Mouse (Mus musculus): ENCODE results near the gene Bbs9.

The Bbs9 gene

DNA sequence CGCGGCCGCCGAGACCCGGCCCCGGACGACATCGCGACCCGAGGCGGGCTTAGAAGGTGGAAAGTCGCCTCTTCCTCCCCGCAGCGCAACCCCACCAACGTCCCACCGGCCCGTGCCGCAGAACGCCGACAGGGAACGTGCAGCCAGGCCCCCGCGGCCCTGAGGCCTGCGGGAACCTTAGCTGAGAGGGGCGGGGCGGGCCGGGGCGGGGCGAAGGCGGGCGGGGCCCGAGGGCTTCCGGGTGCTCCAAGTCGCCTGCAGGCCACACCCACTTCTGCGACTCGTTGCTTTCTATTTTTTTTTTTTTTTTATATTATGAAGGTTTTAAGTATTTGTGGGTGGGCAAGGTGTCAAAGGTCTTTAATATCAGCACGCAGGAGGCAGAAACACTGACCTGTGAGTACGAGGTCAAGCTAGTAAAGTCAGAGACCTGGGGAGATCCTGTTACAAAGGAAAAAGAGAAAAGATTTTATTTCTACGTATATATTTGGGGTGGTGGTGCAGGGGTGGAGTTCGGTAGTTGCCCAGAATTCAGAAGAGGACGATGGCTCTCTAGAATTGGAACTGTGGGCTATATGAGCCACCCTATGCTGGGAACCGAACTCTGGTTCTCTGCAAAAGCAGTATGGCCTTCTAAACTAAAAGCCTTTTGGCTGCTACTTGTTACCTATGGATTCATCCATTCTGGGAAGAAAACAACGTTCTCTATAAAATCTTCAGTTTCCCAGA lies 7.2 kb upstream of the Bbs9 start:
- in situ Hi-C loops (cut with MboI, MseI): no loop called here

DNA sequence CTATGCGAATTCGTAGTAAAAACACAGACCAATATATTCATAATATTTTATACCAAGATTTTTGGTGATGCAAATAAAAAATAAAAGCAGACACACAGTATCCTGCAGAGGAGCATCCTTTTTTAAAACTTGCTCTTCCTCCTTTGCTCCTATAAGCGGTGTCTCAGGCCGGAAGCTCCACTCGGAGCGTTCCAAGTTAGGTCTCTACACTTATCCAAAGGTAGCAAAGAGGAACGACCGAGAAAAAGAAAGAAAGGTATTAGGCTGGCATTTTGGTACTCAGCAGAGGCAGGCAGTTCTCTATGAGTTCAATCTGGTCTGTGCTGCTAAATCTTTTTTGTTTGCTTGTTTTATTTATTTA lies 6.6 kb upstream of the Bbs9 start:
- in situ Hi-C loops (cut with MboI, MseI): no loop called here

DNA sequence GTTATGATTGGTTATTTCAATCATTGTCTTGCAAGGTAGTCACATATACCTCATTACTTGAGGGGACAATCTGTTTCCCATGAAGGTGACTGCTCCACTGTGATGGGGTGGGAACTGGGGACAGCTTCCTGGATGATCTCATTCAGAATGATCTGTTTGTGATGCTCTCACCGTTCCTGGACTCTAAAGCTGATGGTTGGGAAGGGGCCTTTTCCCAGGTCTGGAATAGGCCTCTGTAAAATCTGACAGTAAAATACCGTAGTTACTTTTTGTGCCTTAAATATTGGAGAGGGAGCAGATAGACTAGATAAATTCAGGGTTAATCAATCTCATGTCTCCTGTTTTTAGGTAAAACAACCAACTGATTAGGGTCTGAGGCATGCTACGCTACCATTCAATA lies 5.9 kb upstream of the Bbs9 start, which contains the start of gene Rp9:
TSS of gene Rp9 (minus strand) at position 101 of the 400 bp plus-strand sequence.
- in situ Hi-C loops (cut with MboI, MseI): no loop called here

DNA sequence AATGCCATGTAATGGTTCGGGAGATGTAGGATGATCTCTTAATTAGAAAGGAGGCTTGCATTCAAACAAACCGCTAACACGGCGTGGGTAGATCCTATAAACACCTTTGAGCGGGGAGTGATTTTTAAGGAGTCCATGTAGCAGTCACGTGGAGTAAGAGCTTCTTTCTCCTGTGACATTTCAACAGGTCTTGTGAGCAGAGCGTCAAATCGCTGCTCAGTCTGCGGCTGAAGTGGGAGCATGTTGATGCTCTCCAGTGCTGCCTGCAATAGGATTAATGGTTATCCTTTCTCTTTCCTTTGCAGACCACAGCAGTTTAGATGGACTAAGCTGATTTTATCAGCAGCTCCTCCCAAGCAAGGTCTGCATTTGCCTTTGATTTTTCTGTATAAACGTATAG lies 750 bp downstream of the Bbs9 start:
- in situ Hi-C loops (cut with MboI, MseI): no loop called here

DNA sequence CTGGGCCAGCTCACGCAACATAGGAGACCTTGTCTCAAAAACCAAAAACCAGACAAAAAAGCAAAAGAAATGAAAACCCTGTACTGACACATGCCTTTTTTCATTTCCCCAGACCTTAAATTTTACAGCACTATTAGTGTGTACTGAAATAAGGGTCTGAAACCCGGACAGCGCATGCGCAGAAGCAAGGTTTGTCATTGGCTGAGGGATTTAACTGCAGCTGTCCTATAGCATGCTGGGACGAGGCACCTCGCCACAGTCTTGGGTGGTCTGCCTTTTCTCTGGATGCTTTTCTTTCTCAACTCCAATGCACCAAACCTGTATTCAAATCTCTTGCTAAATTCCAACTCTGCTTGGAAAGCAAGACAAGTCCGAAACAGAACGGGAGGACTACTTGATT lies 3.4 kb downstream of the Bbs9 start:
- in situ Hi-C loops (cut with MboI, MseI): no loop called here

DNA sequence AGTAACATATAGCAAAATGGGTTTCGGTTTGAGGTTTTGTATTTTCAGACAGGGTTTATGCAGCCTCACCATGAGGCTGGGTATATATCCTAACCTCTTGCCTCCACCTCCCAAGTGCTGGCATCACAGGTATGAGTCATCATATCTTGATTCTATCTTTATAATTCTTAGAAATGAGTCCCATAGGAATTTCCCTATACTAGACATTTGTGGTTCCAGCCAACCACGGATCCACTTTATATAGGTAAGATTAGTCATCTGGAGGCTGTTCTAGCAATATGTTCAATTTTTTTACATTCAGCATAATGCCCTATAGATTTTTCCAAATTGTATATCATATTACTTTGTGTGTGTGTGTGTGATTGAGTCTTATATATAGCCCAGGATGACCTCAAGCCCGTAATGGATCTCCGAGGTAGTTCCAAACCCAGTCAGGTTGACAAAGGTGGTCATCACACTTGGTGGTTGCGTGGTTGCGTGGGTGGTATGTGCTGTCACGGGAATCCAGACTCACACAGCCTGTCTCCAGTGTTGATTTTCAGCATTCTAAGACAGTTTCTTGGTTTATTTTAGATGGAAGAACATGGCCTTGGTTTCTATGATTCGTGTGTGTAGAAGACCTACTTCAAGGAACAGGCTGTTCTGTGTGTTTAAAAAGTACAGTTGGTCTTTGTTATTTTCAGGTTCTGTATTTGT lies 8.5 kb downstream of the Bbs9 start:
- in situ Hi-C loops (cut with MboI, MseI): no loop called here

DNA sequence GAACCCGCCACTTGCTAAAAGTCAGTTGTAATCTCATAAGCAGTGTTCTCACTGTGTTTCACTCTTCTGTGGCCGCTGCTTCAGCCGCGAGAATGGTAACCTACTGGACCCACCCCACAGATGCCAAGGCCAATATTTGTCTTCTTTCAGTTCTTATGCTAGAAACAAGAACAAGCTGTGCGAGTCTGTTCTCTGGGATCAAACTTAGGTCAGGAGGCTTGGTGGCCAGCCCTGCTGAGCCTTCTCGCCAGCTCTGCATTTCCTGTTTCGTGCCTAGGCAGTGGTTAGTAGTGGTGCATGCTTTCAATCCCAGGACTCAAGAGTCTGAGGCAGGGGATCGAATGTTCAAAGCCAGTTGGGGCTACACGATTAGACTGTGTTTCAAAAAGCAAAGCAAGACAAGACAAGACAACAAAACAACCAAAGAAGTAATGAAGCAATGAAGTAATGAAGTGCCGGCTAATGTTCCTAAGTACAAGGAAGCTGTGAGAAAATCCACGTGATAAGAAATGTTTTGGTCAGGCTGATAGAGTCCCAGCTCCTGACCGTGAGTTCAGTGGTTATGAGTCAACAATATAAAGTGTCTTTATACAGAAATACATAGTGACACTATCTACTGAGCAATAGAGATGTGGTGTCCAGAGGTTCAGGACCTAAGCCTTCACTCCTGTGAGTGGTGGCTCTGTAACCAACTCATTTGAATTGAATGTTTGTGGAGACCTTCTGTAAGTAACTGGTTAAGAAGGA lies 9.2 kb downstream of the Bbs9 start:
- in situ Hi-C loops (cut with MboI, MseI): no loop called here

DNA sequence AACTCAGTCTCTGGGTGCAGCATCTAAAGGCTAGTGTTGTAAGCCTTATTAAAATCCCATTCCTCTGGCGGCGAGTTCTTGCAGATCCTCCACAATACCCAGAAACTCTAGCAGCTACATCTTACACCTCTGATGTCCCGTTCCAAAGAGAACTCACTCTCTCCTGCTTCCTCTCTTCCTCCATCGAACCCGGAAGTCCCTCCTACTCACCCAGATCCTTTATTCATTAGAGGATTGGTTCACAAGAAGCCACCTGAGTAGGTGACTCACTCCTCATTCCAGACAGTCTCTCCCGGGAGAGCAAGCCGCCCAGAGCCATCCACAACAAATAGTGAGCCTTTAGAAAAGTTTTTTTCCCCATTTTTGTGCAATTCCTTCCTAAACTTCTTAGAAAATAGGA lies 10.7 kb downstream of the Bbs9 start:
- in situ Hi-C loops (cut with MboI, MseI): no loop called here

DNA sequence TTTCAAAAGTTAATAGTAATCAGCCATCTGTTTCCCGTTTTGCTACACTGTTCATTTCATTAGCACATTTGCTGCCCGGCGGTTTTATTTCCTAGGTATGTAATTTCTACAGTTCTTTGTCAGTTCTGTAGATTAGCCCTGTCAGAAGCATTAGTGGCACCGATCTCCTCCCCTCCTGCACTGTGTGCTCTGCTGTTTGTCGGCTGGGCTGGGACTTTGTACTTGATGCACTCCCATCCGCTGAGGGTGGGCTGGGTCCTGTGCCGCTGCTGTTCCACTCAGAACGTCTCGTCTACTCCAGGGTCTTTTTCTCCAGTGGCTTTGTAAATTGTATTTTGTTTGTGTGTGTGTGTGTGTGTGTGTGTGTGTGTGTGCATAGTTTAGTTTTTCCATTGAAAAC lies 13.4 kb downstream of the Bbs9 start:
- in situ Hi-C loops (cut with MboI, MseI): no loop called here

DNA sequence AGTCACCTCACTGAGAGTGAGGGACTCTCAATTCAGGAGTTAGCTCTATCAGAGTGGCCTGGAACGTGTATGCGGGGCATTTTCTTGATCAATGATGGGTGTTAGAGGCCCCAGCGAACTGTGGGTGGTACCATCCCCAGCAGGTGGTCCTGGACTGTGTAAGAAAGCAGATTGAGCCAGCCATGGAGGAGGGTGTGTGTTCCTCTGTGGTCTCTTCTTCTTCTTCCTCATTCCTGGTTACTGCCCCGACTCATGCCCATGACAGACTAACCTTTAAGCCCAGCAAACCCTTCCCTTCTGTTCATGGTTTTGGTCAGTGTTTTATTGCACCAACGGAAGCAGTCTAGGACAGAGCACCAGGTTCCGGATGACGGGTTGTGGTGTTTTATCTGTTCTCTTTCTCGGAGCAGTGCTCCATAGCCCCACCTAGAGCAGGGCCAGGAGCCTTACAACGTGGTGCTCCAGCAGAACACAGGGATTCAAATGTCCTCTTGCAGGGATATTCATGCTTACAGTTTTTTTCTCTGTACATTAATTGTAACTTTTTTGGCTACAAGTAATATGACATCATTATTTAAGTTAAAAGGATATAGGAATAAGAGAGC lies 18.8 kb downstream of the Bbs9 start:
- in situ Hi-C loops (cut with MboI, MseI): no loop called here

DNA sequence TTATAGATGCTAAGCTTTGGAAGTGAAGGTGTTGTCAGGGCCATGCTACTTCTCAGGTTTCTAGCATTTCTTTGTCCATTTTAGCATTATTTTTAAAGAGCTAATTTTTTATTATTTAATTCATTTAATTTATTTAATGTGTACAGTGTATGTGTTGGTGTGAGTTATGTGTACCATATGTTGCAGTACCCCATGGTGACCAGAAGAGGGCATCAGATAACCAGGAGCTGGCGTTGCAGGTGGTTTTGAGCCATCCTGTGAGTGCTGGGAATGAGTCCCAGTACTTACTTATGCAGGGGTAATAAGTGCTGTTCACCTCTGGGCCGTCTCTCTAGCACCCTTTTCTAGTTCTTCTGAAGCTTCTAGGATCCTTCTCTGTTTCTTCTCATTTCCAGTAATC lies 19.6 kb downstream of the Bbs9 start:
- in situ Hi-C loops (cut with MboI, MseI): no loop called here

DNA sequence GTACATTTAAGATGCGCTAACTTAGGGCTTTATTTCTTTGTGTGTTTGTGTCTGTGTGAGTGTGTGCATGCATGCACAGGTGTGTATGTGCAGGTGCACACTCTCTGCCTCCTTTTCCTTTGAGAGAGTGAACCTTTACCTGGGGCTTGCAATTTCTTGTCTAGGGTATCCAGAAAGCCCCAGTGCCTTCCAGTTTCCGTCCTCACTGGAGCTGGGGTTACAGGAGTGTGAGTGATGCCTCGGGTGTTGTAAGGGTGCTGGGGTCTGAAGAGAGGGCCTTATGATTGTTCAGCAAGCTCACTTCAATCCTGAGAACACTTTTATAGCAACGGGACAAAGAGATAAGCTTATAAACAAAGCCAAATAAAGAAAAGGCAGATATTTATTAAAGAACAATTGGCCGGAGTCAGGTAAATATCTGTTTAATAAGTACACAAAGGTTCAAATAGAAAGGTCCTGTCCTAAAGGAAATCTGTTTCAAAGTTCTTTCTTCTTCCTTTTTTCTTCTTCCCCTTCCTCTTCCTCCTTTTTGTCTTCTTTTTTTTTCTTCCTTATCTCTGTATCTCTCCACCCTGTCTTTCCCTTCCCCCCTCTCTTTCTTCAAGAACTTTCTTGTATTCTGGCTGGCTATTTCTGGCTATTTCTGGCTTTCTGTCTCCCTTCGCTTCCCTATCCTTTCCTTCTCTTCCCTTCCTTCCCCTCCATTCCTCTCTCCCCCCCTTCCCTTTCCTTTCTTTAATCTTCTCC lies 21.7 kb downstream of the Bbs9 start:
- in situ Hi-C loops (cut with MboI, MseI): no loop called here

DNA sequence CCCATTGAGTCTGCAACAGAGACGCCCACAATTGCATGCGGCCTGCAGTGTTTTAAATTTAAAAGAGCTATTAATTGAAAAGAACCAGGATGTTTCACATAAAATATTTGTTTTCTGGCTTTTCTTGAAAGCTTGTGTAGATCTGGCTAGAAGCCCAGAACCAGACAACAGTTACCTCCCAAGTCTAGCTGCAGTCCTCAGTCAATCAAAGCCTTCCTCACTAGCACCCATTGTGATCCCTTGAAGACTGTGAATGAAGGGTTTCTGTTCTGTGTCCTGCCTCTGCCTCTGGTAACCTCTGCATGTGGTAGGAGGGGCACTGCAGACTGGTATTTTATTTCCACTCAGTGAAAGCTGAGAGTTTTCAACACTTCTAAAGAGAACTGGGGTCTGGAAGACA lies 27.5 kb downstream of the Bbs9 start:
- in situ Hi-C loops (cut with MboI, MseI): no loop called here

DNA sequence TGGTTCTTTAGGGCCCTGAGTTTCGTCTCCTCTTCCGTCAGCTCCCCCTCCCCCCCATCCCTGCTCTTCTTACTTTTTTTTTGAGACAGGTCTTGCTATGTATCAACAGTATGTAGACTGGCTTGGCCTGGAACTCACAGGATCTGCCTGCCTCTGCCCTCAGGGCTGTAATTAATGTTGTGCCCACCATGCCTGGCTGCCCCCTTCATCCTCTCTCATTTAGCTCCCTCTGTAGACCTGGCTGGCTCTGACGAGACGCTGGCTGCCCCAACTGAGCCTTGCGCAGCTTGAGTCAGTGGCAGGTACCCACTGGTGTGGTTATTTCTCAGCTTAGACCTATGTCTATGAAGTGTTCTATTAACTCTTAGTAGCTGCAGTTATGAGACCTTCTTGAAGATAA lies 28.1 kb downstream of the Bbs9 start:
- in situ Hi-C loops (cut with MboI, MseI): no loop called here

DNA sequence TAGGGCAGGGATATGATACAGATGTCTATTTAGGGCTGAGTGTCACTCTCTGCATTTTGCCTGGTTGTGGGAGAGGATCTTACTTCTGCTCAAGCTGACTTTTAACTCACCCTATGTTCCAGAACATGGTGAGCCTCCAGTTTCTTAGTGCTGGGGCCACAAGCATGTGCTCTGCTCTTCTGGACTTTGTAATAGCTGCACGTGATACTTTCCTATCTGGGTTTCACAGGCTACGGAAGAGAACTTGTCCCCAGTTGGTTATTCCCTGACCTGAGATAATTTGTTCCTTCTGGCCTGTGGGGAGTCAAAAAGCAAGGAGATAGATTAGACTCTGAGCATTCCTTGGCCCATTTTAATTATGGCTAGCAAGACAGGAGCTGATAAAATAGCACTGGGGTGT lies 30.1 kb downstream of the Bbs9 start:
- in situ Hi-C loops (cut with MboI, MseI): no loop called here

DNA sequence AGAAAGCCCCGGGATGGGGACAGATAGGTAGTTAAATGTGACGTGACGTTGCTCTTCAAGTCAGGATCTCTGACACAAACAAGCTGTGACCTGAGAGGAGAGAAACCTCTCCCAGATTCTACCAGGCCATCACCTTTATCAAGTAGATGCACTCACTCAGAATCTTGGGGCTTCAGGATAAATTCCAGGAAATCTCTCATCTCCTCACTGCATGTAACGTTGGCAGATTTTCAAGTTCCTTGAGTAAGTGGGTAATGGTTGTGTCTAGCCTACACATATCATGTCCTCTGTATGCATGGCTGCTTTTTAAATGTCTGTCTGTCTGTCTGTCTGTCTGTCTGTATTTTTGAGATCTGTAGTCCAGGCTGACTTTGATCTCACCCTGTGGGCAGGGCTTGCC lies 39.6 kb downstream of the Bbs9 start:
- in situ Hi-C loops (cut with MboI, MseI): no loop called here

DNA sequence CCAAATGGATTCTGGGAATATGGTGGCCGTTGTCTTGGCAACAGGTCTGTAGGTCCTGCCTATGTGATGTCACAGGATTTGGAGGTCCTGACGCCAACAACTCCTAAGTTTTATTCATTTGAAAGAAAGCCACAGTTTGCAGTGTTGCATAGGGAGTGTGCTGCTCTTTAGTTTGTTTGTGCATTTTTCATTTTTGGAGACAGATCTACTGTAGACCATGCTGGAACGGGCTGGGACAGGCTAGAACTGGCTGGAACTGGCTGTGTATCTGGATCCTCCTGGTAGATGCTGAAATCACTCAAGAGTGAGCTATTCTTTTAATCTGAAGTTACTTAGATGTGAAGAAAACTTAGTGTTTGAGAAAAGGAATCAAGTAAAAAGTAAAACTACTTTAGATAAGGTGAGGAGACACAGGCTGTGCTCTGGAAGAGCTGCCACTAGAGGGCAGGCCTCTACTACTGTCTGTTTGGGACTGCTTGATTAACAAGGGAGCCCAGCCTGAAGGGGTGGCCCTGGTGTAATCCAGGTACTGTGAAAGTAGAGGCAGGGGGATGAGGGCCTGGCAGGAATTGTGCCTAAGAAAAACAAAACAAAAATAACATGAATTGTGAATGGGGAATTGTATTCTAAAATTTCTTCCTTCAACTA lies 43.0 kb downstream of the Bbs9 start:
- in situ Hi-C loops (cut with MboI, MseI): no loop called here

DNA sequence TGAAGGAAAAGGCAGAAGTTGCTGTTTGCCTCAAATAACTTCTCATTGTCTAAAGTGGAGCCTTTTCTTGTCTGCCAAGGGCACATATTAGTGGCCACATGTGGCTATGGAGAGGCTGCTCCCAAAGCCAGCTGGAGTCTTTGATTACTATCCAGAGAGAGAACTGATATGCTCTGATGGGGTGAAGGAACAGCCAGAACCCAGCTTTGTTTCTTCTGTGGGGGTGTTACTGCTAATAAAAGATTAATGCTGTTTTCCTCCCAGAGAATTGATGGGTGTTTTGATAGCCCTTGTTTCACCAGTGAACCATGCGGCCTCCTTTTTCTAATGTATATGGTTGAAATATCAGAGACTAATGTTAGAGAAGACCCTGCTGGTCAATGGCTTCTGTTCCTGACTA lies 47.9 kb downstream of the Bbs9 start:
- in situ Hi-C loops (cut with MboI, MseI): no loop called here

DNA sequence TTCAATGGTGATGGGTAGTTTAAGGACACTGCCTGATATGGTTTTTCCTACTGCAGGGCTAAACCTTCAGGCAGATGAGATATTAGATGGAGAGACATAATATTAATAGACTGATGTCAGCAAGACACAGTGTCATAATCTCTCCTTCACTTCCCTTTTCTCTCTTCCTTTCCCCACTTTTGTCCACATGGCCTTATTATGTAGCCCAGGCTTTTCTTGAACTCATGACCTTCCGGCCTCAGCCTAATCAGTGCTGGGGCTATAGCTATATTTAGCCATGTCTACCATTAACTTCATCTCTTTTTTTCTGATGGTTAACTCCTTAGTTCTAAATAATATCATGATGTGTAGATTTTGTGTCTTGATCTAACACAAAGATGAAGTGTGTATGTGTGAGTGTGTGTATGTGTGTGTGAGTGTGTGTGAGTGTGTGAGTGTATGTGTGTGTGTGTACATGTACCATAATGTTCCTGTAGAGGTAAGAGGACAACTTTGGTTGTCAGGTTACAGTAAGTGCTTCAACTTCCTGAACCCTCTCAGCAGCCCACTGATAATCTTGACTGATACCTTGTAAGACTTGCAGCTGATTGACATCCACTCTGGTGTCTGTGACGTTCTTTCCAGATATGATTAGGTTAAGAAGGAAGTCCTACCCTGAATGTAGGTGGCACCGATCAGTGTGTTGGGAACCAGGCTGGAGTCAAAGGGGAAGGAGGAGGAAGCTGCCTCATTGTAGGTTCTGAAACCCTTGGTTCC lies 55.4 kb downstream of the Bbs9 start:
- in situ Hi-C loops (cut with MboI, MseI): no loop called here

DNA sequence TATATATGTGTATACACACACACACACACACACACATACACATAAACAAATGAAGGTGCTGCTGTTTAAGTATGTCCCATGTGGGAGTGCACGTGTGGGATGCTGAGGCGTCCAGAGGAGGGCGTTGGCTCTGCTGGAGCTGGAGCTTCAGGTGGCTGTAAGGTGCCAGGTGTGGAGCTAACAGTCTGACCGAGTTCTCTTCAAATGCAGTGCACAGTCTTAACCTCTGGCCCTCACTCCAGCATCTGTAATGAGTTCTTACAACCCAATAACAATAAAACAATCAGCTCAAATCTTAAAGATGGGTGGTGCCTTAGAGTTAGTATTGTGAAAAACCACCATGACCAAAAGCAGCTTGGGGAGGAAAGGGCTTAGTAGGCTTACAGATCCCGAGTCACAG lies 56.6 kb downstream of the Bbs9 start:
- in situ Hi-C loops (cut with MboI, MseI): no loop called here
